Mouse (Mus musculus) liver, embryonic 16.5 days (tissue): Measurements from ENCODE around the gene Gpm6b. TPM values are rescaled to one million over a fixed set of nuclear protein-coding genes. Genes with fewer than 3 reads are reported as not detected.

ENCODE experiments used
- ATAC-seq: fragments of 200-750 bp; cut with Nextera tagmentation; 2 replicates; pipeline ENCODE4 v1.8.0; 2017; ENCODE audit warnings: low read depth, mild to moderate bottlenecking, moderate number of reproducible peaks, moderate library complexity
- H3K27ac ChIP-seq: fragments of 300-500 bp; sonication (generic); 2 replicates; pipeline ENCODE4 v1.5.1; 2014; ENCODE audit warnings: mild to moderate bottlenecking, low read length
- H3K27me3 ChIP-seq: fragments of 300-500 bp; sonication (generic); 2 replicates; pipeline ENCODE4 v1.6.1; 2014; ENCODE audit warnings: low read depth, low read length, mixed read lengths; ENCODE audit not compliant: control insufficient read depth, insufficient read depth
- H3K36me3 ChIP-seq: fragments of 300-500 bp; sonication (generic); 2 replicates; pipeline ENCODE4 v1.6.1; 2014; ENCODE audit warnings: mild to moderate bottlenecking; ENCODE audit not compliant: control insufficient read depth, insufficient read depth
- H3K4me1 ChIP-seq: fragments of 300-500 bp; sonication (generic); 2 replicates; pipeline ENCODE4 v1.6.1; 2014; ENCODE audit warnings: low read depth, low read length, mixed read lengths; ENCODE audit not compliant: control insufficient read depth
- H3K4me2 ChIP-seq: fragments of 300-500 bp; sonication (generic); 2 replicates; pipeline ENCODE4 v1.6.1; 2014; ENCODE audit warnings: low read depth, low read length, mixed read lengths
- H3K4me3 ChIP-seq: fragments of 300-500 bp; sonication (generic); 2 replicates; pipeline ENCODE4 v1.5.1; 2014; ENCODE audit warnings: low read depth, mild to moderate bottlenecking, low read length
- H3K9ac ChIP-seq: fragments of 300-500 bp; sonication (generic); 2 replicates; pipeline ENCODE4 v1.6.1; 2014; ENCODE audit warnings: low read depth, low read length
- H3K9me3 ChIP-seq: fragments of 300-500 bp; sonication (generic); replicated peaks from 2 replicates; pipeline ENCODE4 v1.6.1; 2016; ENCODE audit warnings: low read length; ENCODE audit not compliant: control insufficient read depth
- WGBS: fragments of 180-500 bp; shearing (Covaris S2); extraction: QIAGEN DNeasy Blood & Tissue Kit; methylation state at CpG from one replicate; pipeline ENCODE4 v1.1.7; 2014; ENCODE audit not compliant: insufficient replicate concordance; 5-methylcytosine and 5-hydroxymethylcytosine counted together
- polyA plus RNA-seq: library from polyadenylated mRNA; unstranded; fragments of >200 nt; fragmentation: Nextera tagmentation; extraction: Ambion mirVana; gene quantifications from 2 replicates; pipeline ENCODE4 v1.2.1, GENCODE M21; 2015

The Gpm6b gene
- polyA plus RNA-seq, 1 experiment from 2014 or later, result 2.1 TPM

- H3K9ac ChIP-seq, result no peak overlapping the region
- no peak overlapping the region for H3K4me2 ChIP-seq
- H3K9me3 ChIP-seq, result no peaks in the 10 kb centered on the region
- 53% methylated on average over 9 of the region's 9 CpGs for WGBS
- no peaks in the 10 kb centered on the region for H3K27me3 ChIP-seq
- no peaks in the 10 kb centered on the region for H3K4me1 ChIP-seq
- no peak overlapping the region for H3K4me3 ChIP-seq
- H3K27ac ChIP-seq, result no peak overlapping the region
- H3K36me3 ChIP-seq, result no peaks in the 10 kb centered on the region
- no peak for ATAC-seq
Measured at GRCm38 (mm10) chrX:166286760-166287483, 48.2 kb downstream of the Gpm6b start.

- H3K4me2 ChIP-seq, result no peak overlapping the region
- no peaks in the 10 kb centered on the region for H3K27me3 ChIP-seq
- H3K4me1 ChIP-seq, result no peaks in the 10 kb centered on the region
- H3K27ac ChIP-seq, result no peak overlapping the region
- no peak overlapping the region for H3K4me3 ChIP-seq
- ATAC-seq, result no peak
- H3K36me3 ChIP-seq, result no peaks in the 10 kb centered on the region
- no peak overlapping the region for H3K9ac ChIP-seq
- 47% methylated on average over 3 of the region's 3 CpGs for WGBS
- H3K9me3 ChIP-seq, result no peaks in the 10 kb centered on the region
Measured at GRCm38 (mm10) chrX:166291266-166291665, 52.6 kb downstream of the Gpm6b start.

- Histone ChIP-seq H3K4me3 (no peak overlapping the region), H3K27ac (no peak overlapping the region), H3K36me3 (no peaks in the 10 kb centered on the region), H3K4me1 (no peaks in the 10 kb centered on the region), H3K9ac (no peak overlapping the region), H3K27me3 (no peaks in the 10 kb centered on the region), H3K4me2 (no peak overlapping the region), H3K9me3 (no peaks in the 10 kb centered on the region)
- 72% methylated on average over 3 of the region's 3 CpGs for WGBS
- ATAC-seq, result no peak
Measured at GRCm38 (mm10) chrX:166293465-166293864, 54.8 kb downstream of the Gpm6b start.

DNA sequence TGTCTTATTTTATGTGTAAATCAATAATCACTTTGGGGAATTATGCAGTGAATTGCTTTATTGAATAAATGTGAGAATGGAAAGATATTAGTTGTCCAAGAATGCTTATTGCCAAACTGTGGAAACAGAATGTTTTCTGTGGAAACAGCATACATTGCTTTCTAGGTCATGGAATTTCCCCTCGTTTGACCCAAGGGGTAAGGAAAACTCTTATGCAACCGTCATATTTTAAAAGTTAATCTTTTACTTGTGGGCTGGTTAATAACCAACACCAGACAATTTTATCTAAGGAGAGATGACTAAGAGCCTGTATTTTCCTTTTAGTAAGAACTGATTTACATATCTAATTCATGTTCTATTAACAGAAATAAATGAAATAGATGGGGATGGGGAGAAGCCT, 64.1 kb downstream of the Gpm6b start:
- peak; percentile 41; the same call in 1 of the 2 replicates for ATAC-seq
- H3K27me3 ChIP-seq, result no peaks in the 10 kb centered on the region
- no peak overlapping the region for H3K4me2 ChIP-seq
- H3K27ac ChIP-seq, result no peak overlapping the region
- H3K4me1 ChIP-seq, result no peaks in the 10 kb centered on the region
- H3K4me3 ChIP-seq, result no peak overlapping the region
- WGBS, result 32% methylated on average over 2 of the region's 2 CpGs
- no peaks in the 10 kb centered on the region for H3K36me3 ChIP-seq
- no peak overlapping the region for H3K9ac ChIP-seq
- H3K9me3 ChIP-seq, result no peaks in the 10 kb centered on the region

- H3K9ac ChIP-seq, result no peak overlapping the region
- no peaks in the 10 kb centered on the region for H3K4me1 ChIP-seq
- no peak overlapping the region for H3K4me2 ChIP-seq
- 39% methylated on average over 2 of the region's 2 CpGs for WGBS
- H3K9me3 ChIP-seq, result no peaks in the 10 kb centered on the region
- H3K27ac ChIP-seq, result no peak overlapping the region
- H3K27me3 ChIP-seq, result no peaks in the 10 kb centered on the region
- H3K4me3 ChIP-seq, result no peak overlapping the region
- no peak for ATAC-seq
- no peaks in the 10 kb centered on the region for H3K36me3 ChIP-seq
Measured at GRCm38 (mm10) chrX:166304355-166304754, 65.6 kb downstream of the Gpm6b start.

GRCm38 (mm10) chrX:166307437-166308222, 68.9 kb downstream of the Gpm6b start:
- no peaks in the 10 kb centered on the region for H3K4me1 ChIP-seq
- no peak for ATAC-seq
- no peak overlapping the region for H3K4me3 ChIP-seq
- H3K9me3 ChIP-seq, result no peaks in the 10 kb centered on the region
- H3K27ac ChIP-seq, result no peak overlapping the region
- no peaks in the 10 kb centered on the region for H3K27me3 ChIP-seq
- no peaks in the 10 kb centered on the region for H3K36me3 ChIP-seq
- no peak overlapping the region for H3K4me2 ChIP-seq
- H3K9ac ChIP-seq, result no peak overlapping the region
- 60% methylated on average over 7 of the region's 7 CpGs for WGBS

DNA sequence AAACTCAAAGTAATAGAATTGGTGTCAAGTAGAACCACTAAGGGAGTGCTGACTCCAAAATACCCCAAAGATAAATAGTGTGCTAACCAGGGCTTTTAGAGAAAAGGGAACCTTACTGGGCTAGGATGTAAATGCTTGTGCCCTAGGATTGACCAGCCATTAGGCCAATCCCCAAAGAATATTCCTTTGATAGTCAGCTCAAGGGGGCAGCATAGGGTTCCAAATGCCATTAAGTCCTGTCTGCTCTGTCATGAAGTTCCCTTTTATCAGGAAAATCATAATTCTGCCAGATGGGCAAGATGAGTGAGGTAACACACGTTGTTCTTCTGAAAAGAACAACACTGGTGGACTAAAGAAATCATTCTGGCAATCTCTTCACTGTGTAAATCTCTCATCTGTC, 70.1 kb downstream of the Gpm6b start:
- 8% methylated on average over 1 of the region's 1 CpGs for WGBS
- no peak overlapping the region for H3K4me3 ChIP-seq
- no peaks in the 10 kb centered on the region for H3K36me3 ChIP-seq
- H3K9ac ChIP-seq, result no peak overlapping the region
- no peak overlapping the region for H3K4me2 ChIP-seq
- no peak for ATAC-seq
- H3K9me3 ChIP-seq, result no peaks in the 10 kb centered on the region
- H3K4me1 ChIP-seq, result no peaks in the 10 kb centered on the region
- no peaks in the 10 kb centered on the region for H3K27me3 ChIP-seq
- no peak overlapping the region for H3K27ac ChIP-seq

DNA sequence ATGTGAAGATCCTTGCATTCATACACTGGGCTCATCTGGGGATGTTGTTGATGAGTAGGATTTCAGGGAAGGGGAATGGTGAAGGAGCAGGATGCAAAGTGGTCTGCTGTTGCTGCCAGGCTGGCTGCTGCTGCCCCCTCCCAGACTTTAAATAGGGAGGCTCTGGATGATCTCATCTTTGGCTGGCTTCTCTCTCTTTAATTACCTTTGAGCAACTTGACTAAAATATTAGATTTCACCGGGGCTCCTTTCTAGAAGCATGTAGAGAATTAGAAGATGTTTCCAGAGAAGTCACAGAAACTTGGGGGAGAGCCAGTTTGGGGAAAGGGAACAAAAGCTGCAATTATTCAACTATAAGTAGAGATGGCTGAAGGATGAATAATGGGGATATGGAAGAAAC, 76.5 kb downstream of the Gpm6b start:
- H3K27ac ChIP-seq, result no peak overlapping the region
- no peak for ATAC-seq
- H3K36me3 ChIP-seq, result no peaks in the 10 kb centered on the region
- no peak overlapping the region for H3K4me3 ChIP-seq
- WGBS, result 38% methylated on average over 1 of the region's 1 CpGs
- H3K9me3 ChIP-seq, result no peaks in the 10 kb centered on the region
- no peaks in the 10 kb centered on the region for H3K27me3 ChIP-seq
- H3K4me2 ChIP-seq, result no peak overlapping the region
- no peaks in the 10 kb centered on the region for H3K4me1 ChIP-seq
- no peak overlapping the region for H3K9ac ChIP-seq
